Comparison of ENCODE assay signal across 8 mouse cellular contexts in genomic region chr19:55740753-55741438, GRCm38 (mm10). TPM values are rescaled to one million over a fixed set of nuclear protein-coding genes. Genes with fewer than 3 reads are reported as not detected.
DNase-seq lines count a peak whose midpoint lies in the region; ATAC-seq and TF ChIP-seq lines count a peak whose summit lies in the region.

No protein-coding gene starts in this region.

- no peak for ATAC-seq in lung, embryonic 14.5 days (ENCODE audit: insufficient read depth)
- no peak for ATAC-seq in forebrain, postnatal 0 days
- ATAC-seq in liver, embryonic 11.5 days (replicated peaks; ENCODE audit: low FRiP score) = no peak
- 0 out of 2 replicates have a peak, but pooled peaks have one; percentile 1 for ATAC-seq in neutrophil, adult 5-6 weeks (ENCODE audit: extremely low read depth, insufficient number of reproducible peaks, low FRiP score, poor library complexity, severe bottlenecking)

- peak overlapping the region; percentile 86 for H3K27ac ChIP-seq in lung, embryonic 14.5 days (ENCODE audit: low read depth)
- H3K27ac ChIP-seq in forebrain, postnatal 0 days (ENCODE audit: low read depth, low read length) = no peak overlapping the region
- peak overlapping the region; percentile 41; the same call in 1 of the 2 replicates for H3K27ac ChIP-seq in liver, embryonic 11.5 days (ENCODE audit: low read depth, low read length)

- 8% methylated on average over 10 of the region's 10 CpGs for WGBS in lung, embryonic 14.5 days
- WGBS in forebrain, postnatal 0 days = 17% methylated on average over 10 of the region's 10 CpGs
- 14% methylated on average over 10 of the region's 10 CpGs for WGBS in liver, embryonic 11.5 days

- no peaks in the 10 kb centered on the region for H3K27me3 ChIP-seq in lung, embryonic 14.5 days (ENCODE audit: insufficient read depth, low read length)
- 0 out of 2 replicates have a peak, but pooled peaks cover 4% of the 10 kb centered on the region for H3K27me3 ChIP-seq in forebrain, postnatal 0 days (ENCODE audit: insufficient read depth, low read length)
- H3K27me3 ChIP-seq in liver, embryonic 11.5 days (replicated peaks; ENCODE audit: control insufficient read depth, insufficient read depth, low read length) = peaks cover 25% of the 10 kb centered on the region

- no peaks in the 10 kb centered on the region for H3K36me3 ChIP-seq in lung, embryonic 14.5 days (ENCODE audit: insufficient read depth)
- no peaks in the 10 kb centered on the region for H3K36me3 ChIP-seq in forebrain, postnatal 0 days (ENCODE audit: insufficient read depth)
- H3K36me3 ChIP-seq in liver, embryonic 11.5 days (ENCODE audit: control insufficient read depth, insufficient read depth, low read length) = no peaks in the 10 kb centered on the region

- no peaks in the 10 kb centered on the region for H3K9me3 ChIP-seq in lung, embryonic 14.5 days (ENCODE audit: low read depth, low read length)
- H3K9me3 ChIP-seq in forebrain, postnatal 0 days (ENCODE audit: low read length) = no peaks in the 10 kb centered on the region
- no peaks in the 10 kb centered on the region for H3K9me3 ChIP-seq in liver, embryonic 11.5 days (ENCODE audit: control insufficient read depth, low read length)

- peak overlapping the region; percentile 98 for H3K4me2 ChIP-seq in lung, embryonic 14.5 days
- H3K4me2 ChIP-seq in forebrain, postnatal 0 days (ENCODE audit: low read depth) = peak overlapping the region; percentile 58
- H3K4me2 ChIP-seq in liver, embryonic 11.5 days = peak overlapping the region; percentile 78

- no peak for DNase-seq in lung, embryonic 14.5 days
- no peak for DNase-seq in lung, postnatal 25 days (ENCODE audit: low spot score)
- no peak for DNase-seq in forebrain, postnatal 0 days
- DNase-seq in liver, embryonic 11.5 days (ENCODE audit: low spot score) = no peak
- no peak for DNase-seq in layer of hippocampus, adult 8-10 months (ENCODE audit: low spot score in 2 of 2)
- no peak for DNase-seq in right cerebral cortex, postnatal 14 days
- DNase-seq in frontal cortex, postnatal 10 days (ENCODE audit: low spot score in 2 of 2) = no peak

- no peak for TF ChIP-seq CTCF in lung, embryonic 14.5 days (IDR thresholded peaks at IDR 0.05; ENCODE audit: low read depth)
- TF ChIP-seq CTCF in forebrain, postnatal 0 days (IDR thresholded peaks at IDR 0.05; ENCODE audit: low read depth) = no peak

- peak overlapping the region; percentile 97 for H3K9ac ChIP-seq in lung, embryonic 14.5 days
- H3K9ac ChIP-seq in forebrain, postnatal 0 days = peak overlapping the region; percentile 35; the same call in 1 of the 2 replicates
- peak overlapping the region; percentile 56 for H3K9ac ChIP-seq in liver, embryonic 11.5 days (ENCODE audit: low read depth, low read length)

- H3K4me1 ChIP-seq in lung, embryonic 14.5 days (ENCODE audit: insufficient read depth) = peaks cover 7% of the 10 kb centered on the region
- H3K4me1 ChIP-seq in forebrain, postnatal 0 days (ENCODE audit: insufficient read depth) = no peaks in the 10 kb centered on the region
- H3K4me1 ChIP-seq in liver, embryonic 11.5 days (replicated peaks; ENCODE audit: control insufficient read depth, insufficient read depth, low read length) = peaks cover 12% of the 10 kb centered on the region

- peak overlapping the region; percentile 81 for H3K4me3 ChIP-seq in lung, embryonic 14.5 days (ENCODE audit: low read depth, low read length)
- H3K4me3 ChIP-seq in forebrain, postnatal 0 days (ENCODE audit: low read depth, low read length) = peak overlapping the region; percentile 46
- H3K4me3 ChIP-seq in liver, embryonic 11.5 days (ENCODE audit: low read depth, low read length) = peak overlapping the region; percentile 82

RNA-seq across cellular contexts. Expression of gene Tcf7l2, which starts 0.7 kb away (rescaled TPM):
- polyA plus RNA-seq in lung, embryonic 14.5 days (2014; fragmentation: Nextera tagmentation; extraction: Ambion mirVana) = 57.1 and 58.5 TPM in 2 replicates
- total RNA-seq in forebrain, postnatal 0 days (2014; rRNA removed) = 10.8 and 17.7 TPM in 2 replicates
- polyA plus RNA-seq in forebrain, postnatal 0 days (2015; fragmentation: Nextera tagmentation; extraction: Ambion mirVana) = 113 and 282 TPM in 2 replicates
- 48.9 and 50.3 TPM in 2 replicates for polyA plus RNA-seq in liver, embryonic 11.5 days (2014; fragmentation: Nextera tagmentation; extraction: Ambion mirVana)
- total RNA-seq in neutrophil, adult 5-6 weeks (2017) = 0.70 and 1.1 TPM in 2 replicates
- 10 to 100 TPM in 2 of 4 experiments, 1 to 10 TPM in 2; 7.6 to 12.1 (median 9.9) TPM for total RNA-seq in layer of hippocampus, adult 8-10 months (2022)

Comparison
In these comparisons a context has a peak if more than half of its experiments do, and no peak if none do; other contexts are left out.
1. H3K9ac ChIP-seq: peak in every context shown above with its lines; median percentile 97 in lung, embryonic 14.5 days; 56 in liver, embryonic 11.5 days; 35 in forebrain, postnatal 0 days.